Mouse (Mus musculus): Measurements from ENCODE around the gene Mia2. TPM values are rescaled to one million over a fixed set of nuclear protein-coding genes. Genes with fewer than 3 reads are reported as not detected.

Gene Mia2
- total and polyA plus RNA-seq, 3 experiments, result 31.8 to 106 (median 90.9) TPM

DNA sequence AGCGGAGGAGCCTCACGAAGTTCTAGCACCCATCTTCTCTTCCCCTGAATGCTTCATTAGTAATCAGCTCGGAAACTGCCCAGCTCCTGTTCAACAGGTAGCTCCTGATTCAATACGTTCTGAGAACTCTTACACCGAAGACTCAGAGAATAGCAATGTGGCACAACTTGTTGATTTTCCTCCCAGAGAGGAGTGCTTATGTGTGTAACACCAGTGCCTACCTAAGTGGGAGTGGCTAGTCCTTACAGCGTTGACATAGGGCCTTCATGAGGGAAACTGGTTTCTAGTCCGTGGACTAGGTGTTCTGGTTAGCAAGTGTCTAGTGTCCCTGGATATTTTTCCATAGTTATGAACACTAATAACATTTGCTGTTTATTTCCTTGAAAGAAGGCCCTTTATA lies 33.4 kb downstream of the Mia2 start:
- Histone ChIP-seq H3K27ac (peak overlapping the region; percentile 98), H3K36me3 (ENCODE audit: control insufficient read depth, insufficient read depth, low read length) (peaks cover 5% of the 10 kb centered on the region), H3K27me3 (ENCODE audit: control insufficient read depth, insufficient read depth, low read length) (no peaks in the 10 kb centered on the region), H3K79me2 (replicated peaks; ENCODE audit: control insufficient read depth, insufficient read depth, low read length) (peaks cover 2% of the 10 kb centered on the region), H3K4me1 (ENCODE audit: control insufficient read depth, insufficient read depth, low read length) (peaks cover 9% of the 10 kb centered on the region), H3K9ac (ENCODE audit: low read depth, low read length) (peak overlapping the region; percentile 43), H3K4me3 (peak overlapping the region; percentile 98)
- intact Hi-C loops (cut with DNase I), result no loop called here
- no peak for DNase-seq
- 34% methylated on average over 7 of the region's 7 CpGs for WGBS
- TF ChIP-seq EP300 (IDR thresholded peaks at IDR 0.05; ENCODE audit: insufficient read depth, low read depth, low read length) (no peak), CTCF (IDR thresholded peaks at IDR 0.05) (no peak), POLR2A (IDR thresholded peaks at IDR 0.05; ENCODE audit: insufficient read depth, low read depth, low read length) (no peak)

DNA sequence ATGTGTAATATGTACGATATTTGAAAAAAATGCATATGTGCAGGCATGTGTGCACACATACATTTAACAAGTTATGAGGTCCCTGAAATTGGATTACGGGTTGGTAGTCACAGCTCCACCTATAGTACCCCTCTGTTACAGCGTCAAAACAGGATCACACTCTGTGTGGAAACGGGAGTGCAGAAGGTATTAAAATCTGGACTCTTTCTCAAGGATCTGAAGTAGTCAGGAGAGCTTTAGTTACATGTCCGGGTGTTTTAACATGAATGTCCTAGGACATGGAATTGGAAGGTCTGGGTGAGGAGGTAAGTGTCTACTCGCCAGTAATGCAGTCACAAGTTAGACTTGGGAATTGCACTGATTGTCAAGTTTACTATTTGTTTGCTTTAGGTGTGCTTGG lies 34.0 kb downstream of the Mia2 start:
- Histone ChIP-seq H3K4me1 (ENCODE audit: control insufficient read depth, insufficient read depth, low read length) (peaks cover 9% of the 10 kb centered on the region), H3K4me3 (peak overlapping the region; percentile 98), H3K27me3 (ENCODE audit: control insufficient read depth, insufficient read depth, low read length) (no peaks in the 10 kb centered on the region), H3K36me3 (ENCODE audit: control insufficient read depth, insufficient read depth, low read length) (peaks cover 5% of the 10 kb centered on the region), H3K27ac (peak overlapping the region; percentile 98), H3K9ac (ENCODE audit: low read depth, low read length) (peak overlapping the region; percentile 87), H3K79me2 (replicated peaks; ENCODE audit: control insufficient read depth, insufficient read depth, low read length) (peaks cover 2% of the 10 kb centered on the region)
- WGBS, result 3% methylated on average over 6 of the region's 6 CpGs
- intact Hi-C loops (cut with DNase I), result no loop called here
- TF ChIP-seq POLR2A (IDR thresholded peaks at IDR 0.05; ENCODE audit: insufficient read depth, low read depth, low read length) (peak; percentile 64), CTCF (IDR thresholded peaks at IDR 0.05) (peak; percentile 51), EP300 (IDR thresholded peaks at IDR 0.05; ENCODE audit: insufficient read depth, low read depth, low read length) (no peak)
- DNase-seq, result peak; percentile 44 to 58

DNA sequence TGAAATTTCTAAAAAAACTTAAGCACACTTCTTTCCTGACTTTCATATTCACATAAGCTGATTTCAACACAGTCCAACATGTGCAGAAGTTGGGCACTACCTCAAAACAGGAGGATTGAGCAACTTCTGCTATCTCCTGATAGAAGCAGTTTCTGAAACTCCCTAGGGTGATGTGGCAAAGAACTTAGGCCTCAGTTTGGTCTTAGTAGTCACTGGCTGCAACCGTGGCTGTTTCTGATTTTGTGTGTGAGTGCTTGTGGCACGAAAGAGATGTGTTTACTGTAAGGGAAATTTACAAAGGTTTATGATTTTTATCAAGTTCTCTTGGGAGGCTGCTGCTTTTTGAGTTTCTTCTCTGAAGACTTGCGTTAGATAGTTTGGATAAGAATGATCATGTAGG lies 34.6 kb downstream of the Mia2 start:
- Histone ChIP-seq H3K27ac (peak overlapping the region; percentile 98), H3K27me3 (ENCODE audit: control insufficient read depth, insufficient read depth, low read length) (no peaks in the 10 kb centered on the region), H3K79me2 (replicated peaks; ENCODE audit: control insufficient read depth, insufficient read depth, low read length) (peaks cover 2% of the 10 kb centered on the region), H3K36me3 (ENCODE audit: control insufficient read depth, insufficient read depth, low read length) (peaks cover 5% of the 10 kb centered on the region), H3K4me1 (ENCODE audit: control insufficient read depth, insufficient read depth, low read length) (peaks cover 9% of the 10 kb centered on the region), H3K9ac (ENCODE audit: low read depth, low read length) (peak overlapping the region; percentile 71), H3K4me3 (peak overlapping the region; percentile 98)
- intact Hi-C loops (cut with DNase I), result loop anchor here (2.0 kb wide), 1 partner anchor 63 kb away; the partner anchor contains the start of gene Pnn
- no peak for TF ChIP-seq EP300 (IDR thresholded peaks at IDR 0.05; ENCODE audit: insufficient read depth, low read depth, low read length)
- TF ChIP-seq CTCF (IDR thresholded peaks at IDR 0.05), result no peak
- no peak for TF ChIP-seq POLR2A (IDR thresholded peaks at IDR 0.05; ENCODE audit: insufficient read depth, low read depth, low read length)
- DNase-seq, result peak; percentile 33
- WGBS, result under 1% methylated on average over 3 of the region's 3 CpGs

DNA sequence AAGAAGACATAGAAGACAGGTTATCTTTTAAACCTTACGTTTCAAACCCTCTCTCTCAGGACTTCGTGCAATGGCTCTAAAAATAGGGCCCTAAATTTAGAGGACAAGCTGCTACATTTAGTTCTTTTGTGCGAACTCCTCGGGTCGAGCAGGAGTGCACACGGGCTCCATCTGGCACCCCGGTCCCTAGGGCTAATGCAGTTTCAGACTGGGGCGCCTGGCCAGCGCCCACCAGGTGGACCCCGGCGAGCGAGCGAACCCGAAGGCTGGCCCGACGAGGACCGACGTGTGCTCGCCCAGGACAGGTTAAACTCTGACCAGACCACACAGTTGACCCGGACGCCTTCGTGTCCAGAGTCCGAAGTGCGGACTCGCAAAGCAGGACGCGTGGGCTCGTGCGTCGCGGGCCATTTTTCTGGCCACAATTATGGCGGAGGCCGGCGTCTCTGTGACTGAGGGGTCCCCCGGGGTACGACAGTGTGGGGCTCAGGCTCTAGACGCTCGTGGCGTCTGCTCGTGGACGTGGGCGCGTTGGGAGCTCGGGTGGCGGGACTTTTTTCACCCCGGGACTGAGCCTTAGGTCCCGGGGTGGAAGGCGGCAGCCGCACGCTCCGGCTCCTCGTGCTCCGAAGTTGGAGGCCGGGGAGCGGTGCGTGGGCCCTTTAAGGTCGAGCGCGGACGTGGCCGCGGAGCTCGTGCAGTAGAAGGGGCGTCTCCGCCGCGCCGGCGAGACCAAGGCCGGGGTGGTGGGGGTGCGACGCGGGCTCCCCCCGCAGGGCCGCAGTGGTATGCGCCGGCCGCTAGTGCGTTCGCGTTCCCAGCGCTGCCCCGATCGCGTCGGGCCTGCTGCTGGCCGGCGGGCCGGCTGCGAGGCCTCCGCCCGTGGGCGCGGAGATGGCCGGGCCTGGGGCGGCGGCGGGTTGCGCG lies 35.3 kb downstream of the Mia2 start:
- H3K4me1 ChIP-seq (ENCODE audit: control insufficient read depth, insufficient read depth, low read length), result peaks cover 9% of the 10 kb centered on the region
- peak overlapping the region; percentile 98 for H3K4me3 ChIP-seq
- no peaks in the 10 kb centered on the region for H3K27me3 ChIP-seq (ENCODE audit: control insufficient read depth, insufficient read depth, low read length)
- H3K9ac ChIP-seq (ENCODE audit: low read depth, low read length), result peak overlapping the region; percentile 98
- intact Hi-C loops (cut with DNase I), result loop anchor here (1.0 to 2.0 kb wide), 3 partner anchors 64 to 119 kb away; partner anchors contain the start of genes Fbxo33, Pnn and Sec23a
- peak; percentile 48 for TF ChIP-seq CTCF (IDR thresholded peaks at IDR 0.05)
- peak; percentile 63; the same call in 1 of the 2 replicates for TF ChIP-seq POLR2A (IDR thresholded peaks at IDR 0.05; ENCODE audit: insufficient read depth, low read depth, low read length)
- peak; percentile 37; the same call in 1 of the 2 replicates for TF ChIP-seq EP300 (IDR thresholded peaks at IDR 0.05; ENCODE audit: insufficient read depth, low read depth, low read length)
- H3K27ac ChIP-seq, result peak overlapping the region; percentile 98
- peak; percentile 97 to 99 for DNase-seq
- peaks cover 2% of the 10 kb centered on the region for H3K79me2 ChIP-seq (replicated peaks; ENCODE audit: control insufficient read depth, insufficient read depth, low read length)
- under 1% methylated on average over 98 of the region's 100 CpGs for WGBS
- peaks cover 5% of the 10 kb centered on the region for H3K36me3 ChIP-seq (ENCODE audit: control insufficient read depth, insufficient read depth, low read length)

DNA sequence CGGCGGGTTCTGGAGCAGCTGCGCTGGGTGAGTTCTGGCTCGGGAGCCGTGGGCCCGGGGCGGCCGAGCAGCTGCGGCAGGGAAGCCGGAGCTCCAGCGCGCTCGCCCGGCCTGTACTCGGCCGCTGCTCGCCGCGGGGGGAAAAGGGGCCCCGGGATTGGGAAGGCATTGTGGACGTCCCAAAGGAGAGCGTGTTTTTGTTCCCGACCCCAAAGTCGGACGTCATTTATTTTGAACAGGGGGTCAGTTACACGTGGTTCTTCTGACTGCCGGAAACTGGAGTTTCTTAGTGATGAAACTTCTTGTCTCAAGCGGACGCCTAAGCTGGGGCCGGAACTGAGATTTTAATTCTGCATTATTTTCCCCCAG lies 36.0 kb downstream of the Mia2 start:
- peak overlapping the region; percentile 98 for H3K4me3 ChIP-seq
- H3K4me1 ChIP-seq (ENCODE audit: control insufficient read depth, insufficient read depth, low read length), result peaks cover 9% of the 10 kb centered on the region
- peak overlapping the region; percentile 98 for H3K9ac ChIP-seq (ENCODE audit: low read depth, low read length)
- peaks cover 6% of the 10 kb centered on the region for H3K36me3 ChIP-seq (ENCODE audit: control insufficient read depth, insufficient read depth, low read length)
- intact Hi-C loops (cut with DNase I), result loop anchor here (1.0 to 2.0 kb wide), 3 partner anchors 65 to 119 kb away; partner anchors contain the start of genes Fbxo33, Pnn and Sec23a
- H3K27ac ChIP-seq, result peak overlapping the region; percentile 98
- no peak for DNase-seq
- peaks cover 2% of the 10 kb centered on the region for H3K79me2 ChIP-seq (replicated peaks; ENCODE audit: control insufficient read depth, insufficient read depth, low read length)
- H3K27me3 ChIP-seq (ENCODE audit: control insufficient read depth, insufficient read depth, low read length), result no peaks in the 10 kb centered on the region
- TF ChIP-seq EP300 (IDR thresholded peaks at IDR 0.05; ENCODE audit: insufficient read depth, low read depth, low read length), result no peak
- no peak for TF ChIP-seq CTCF (IDR thresholded peaks at IDR 0.05)
- TF ChIP-seq POLR2A (IDR thresholded peaks at IDR 0.05; ENCODE audit: insufficient read depth, low read depth, low read length), result no peak
- WGBS, result under 1% methylated on average over 30 of the region's 30 CpGs

Data from heart, adult 2 months (tissue).